Mouse (Mus musculus) spleen, postnatal 36 days (tissue): ENCODE measurements around the gene Pop5.
A peak's percentile ranks its signal among the peaks of the same experiment; 100 is the strongest.

Experiments
- DNase-seq, 2 experiments: peaks; one replicate each; pipeline ENCODE4 v3.0.0; 2022; ENCODE audit warnings: low spot score in 2 of 2, mixed read lengths in 1 of 2

Pop5 gene

DNA sequence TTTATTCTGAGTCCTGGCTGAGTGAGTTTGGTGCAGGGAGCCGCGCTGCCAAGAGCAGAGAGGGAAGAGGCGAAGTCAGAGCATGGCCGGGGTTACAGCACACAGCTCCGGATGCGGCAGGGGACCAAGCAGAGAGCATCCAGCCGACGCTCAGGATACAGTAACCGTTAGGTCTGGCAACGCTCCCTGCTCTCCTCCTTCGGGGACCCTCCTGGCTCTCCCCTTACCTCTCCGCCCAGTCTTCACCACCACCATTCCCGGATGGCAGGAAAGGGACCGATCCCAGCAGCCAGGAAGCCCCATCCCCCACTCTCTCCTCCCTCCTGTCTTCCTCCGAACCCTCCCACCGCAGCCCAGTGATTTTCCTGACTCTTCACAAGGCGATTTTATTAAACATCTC is 20.8 kb upstream of the Pop5 start:
- DNase-seq, result no peak

DNA sequence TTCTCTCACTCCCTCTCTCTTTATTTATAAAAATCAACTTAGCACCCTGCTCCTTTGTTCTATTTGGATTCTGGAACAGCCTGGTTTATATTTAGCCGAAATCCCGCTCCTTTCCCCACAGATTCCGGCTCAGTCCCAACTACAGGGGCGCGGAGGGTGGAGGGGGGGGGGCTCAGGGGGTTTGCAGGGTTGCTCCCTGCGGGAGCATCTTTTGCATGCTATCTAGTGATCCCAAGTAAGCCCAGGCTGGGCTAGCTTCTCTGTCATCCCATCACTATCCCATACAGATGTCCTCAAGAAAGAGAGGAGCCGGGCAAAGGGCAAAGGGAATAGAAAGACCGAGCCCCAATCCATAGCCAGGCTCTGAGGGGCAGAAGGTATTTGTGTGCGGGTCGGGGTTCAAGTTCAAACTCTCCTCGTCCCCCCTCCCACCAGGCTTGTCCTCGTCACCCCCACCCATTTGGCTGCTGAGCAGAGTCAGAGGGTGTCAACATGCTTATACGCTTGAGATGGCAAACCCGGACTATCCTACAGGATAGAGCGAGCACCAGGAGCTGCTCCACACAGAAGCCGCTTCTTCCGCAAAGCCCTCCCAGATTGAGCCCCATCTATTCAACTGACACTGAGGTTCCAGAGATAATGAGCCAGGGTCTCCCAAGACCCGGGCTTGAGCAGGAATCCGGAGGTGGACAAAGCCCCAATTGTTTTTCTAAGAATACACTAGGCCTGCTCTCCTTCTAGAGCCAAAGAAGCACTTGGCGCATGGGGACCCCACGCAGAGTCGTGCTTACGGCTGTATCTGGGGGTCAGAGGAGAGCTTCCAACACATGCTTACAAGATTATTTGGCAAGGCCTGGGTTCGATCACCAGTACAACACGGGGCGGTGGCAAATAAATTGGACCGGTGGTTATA is 20.1 kb upstream of the Pop5 start:
- DNase-seq, result no peak

DNA sequence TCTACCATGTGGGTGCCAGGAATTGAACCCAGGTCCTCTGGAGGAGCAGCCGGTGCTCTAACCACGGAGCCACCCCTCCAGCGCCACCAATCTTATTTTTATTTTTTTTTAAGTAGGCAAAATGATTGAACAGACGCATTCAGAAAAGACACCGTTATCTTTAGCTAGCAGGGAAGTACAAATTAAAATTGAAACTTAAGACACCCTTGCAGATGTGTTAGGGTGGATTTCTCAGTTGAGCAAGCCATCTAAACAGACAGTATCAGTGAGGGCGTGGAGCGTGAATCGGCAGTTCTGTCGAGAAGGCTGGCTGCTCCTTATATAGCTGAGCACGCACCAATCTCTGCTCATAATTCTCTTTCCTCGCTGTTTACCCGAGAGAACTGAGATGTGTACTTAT is 17.6 kb upstream of the Pop5 start:
- no peak for DNase-seq

DNA sequence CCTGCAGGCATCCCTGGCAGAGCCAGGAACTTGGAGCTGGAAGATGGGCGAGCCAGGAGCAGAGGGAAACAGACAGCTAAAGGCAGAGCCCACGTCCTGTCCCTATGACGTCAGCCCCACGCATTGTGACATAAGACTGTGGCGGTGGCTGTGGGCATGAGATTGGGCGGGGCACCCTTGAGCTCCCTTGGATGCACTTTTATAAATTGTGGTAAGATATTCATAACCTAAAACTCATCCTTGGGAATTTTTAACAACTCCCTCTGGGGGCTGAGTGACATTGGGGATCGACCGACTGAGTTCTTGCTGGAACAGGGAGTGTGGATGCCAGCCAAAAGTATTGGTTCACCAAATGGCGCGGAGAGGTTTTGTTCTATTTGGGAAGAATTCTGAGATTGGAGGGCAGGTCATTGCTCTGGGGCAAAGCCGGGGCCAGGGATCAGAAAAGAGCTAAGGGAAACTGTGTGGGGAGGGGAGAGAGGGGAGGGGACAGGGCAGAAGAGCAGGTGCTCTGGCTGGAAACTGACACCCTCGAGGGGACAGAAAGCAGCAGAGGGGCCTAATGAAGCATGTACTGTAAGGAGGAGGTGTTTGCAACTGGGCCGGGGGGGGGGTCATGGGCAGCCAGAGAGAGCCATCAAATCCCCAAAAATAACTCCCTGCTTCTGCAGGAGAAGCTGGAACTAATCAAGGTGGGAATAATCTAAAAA is 14.6 kb upstream of the Pop5 start:
- DNase-seq, result no peak

DNA sequence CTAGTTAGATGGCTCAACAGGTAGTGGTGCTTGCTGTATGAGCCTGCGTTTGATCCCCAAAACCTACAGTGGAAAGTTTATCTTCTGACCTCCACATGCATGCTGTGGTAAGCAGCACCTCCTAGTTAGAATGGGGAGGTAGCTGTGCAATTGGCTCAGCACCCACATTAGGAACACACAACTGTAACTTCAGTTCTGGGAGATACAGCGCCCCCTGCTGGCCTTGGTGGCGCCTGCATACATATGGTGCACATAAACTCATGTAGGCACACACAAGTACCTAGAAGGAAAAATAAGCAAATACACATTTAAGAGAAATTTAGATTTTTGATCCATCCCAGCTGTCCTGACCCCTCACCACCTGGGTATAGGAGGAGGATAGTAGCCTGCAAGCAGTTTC is 13.2 kb upstream of the Pop5 start:
- no peak for DNase-seq

DNA sequence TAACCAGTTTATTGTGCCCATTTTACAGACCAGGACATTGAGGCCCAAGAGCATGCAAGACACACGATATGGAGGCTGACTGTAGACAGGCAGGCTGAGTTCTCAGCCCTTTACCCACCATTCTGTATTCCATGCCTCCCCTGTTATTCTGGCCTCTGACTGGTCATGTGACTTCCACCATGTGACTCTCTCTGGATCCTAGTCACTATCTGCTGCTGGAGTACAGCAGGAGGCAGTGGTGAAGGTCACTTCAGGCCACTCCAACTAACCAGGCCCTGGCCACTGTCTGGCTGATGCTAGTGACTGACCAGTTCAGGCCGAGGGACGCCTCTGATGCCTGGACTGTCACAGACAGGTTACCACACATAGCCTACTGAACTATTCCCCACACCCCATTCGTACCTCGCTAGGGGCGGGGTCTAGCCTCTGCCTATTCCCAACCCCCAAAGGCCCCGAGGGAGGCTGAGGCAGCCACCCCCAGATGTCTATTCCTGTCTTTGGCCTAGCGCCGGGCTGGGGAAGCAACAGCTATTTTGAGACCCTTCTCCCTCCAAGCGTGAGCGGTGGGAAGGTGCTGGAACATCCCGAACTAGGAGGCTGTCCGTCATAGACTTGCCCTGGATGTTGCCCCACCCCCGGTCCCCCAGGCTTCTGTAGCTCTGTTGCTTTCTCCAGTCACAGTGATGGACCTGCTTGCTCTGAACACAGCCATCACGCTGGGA is 4.6 kb upstream of the Pop5 start:
- no peak for DNase-seq

DNA sequence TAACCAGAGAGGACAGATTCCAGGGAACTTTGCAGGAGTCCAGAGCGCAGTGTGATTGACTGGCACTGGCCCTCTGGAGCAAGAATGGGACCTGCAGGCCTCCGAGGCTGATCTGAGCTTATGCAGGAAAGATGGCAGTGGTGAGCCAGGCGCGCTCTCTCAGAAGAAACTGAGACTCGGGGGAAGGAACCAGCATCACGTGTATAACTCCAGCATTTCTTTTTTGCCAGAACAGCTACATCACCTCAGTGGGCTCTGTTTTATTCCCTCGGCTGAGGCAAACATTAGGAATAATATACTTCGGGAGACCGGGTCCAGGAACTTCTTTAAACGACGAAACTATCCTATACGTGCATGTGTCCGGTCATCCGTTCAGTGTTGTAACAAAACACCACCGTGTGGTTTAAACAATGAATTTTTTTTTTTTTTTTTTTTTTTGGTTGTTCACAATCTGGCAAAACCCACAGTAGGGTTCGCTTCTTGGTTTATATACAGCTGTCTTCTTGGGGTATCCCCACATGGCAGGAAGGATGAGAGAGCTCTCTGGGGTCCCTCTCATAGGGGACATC is 4.0 kb upstream of the Pop5 start:
- DNase-seq, result no peak

DNA sequence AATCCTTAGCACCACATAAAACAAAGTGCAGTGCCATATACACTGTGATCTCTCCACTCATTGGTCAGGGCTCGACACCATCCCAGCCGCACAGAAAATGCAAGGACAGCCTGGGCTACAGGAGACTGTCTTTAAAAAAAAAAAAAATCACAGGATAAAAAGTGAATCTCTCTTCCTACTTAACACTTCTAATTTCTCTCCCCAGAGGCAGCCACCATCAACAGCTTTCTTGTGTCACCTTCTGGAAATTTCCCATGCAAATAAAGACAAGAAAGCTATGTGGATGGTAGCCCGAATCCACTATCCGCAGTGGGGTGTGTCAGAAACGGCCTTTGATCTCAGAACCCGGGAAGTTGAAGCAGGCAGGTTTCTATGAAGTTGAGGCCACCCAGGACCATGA is 3.1 kb upstream of the Pop5 start:
- no peak for DNase-seq

DNA sequence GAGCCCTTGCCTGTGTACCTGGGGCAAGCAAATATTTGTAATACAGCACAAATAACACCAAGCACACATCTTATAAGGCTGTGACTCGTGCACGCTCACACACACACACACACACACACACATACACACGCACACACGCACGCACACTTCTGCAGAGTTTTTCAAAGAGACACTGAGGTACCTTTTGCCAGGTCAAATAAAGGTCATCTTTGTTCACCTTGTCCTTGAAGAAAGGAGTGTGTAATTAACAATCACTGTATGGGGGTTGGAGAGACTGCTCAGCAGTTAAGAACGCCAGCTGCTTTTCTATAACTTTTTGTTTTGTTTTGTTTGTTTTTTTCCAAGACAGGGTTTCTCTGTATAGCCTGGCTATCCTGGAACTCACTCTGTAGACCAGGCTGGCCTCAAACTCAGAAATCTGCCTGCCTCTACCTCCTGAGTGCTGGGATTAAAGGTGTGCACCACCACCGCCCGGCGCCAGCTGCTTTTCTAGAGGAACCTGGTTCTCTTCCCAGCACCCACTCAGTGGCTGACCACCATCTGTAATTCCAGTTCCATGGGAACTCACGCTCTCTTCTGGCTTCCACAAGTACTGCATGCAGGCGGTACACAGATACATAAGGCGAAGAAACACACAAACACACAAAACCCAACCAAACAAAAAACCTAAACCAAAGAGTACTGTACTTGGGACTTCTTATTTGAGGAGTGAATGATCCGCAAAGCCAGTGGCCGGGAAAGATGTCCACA is 2.4 kb upstream of the Pop5 start:
- no peak for DNase-seq

DNA sequence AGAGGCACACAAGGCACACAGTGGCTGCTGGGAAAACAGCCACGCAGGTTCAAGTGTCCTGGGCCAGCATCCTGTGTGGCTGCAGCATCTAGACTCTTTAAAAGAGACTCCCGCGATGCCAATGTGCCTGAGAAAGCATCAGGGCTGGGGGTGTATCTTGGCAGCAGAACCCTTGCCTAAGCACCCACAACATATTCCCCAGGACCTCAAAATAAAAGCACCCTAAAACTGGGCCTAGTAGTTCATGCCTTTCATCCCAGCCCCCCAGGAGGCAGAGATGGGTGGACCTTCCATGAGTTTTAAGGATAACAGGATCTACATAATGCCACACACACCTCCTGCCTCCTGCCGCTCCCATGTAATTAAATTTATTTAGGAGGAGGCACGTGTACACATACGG is 1.1 kb upstream of the Pop5 start:
- DNase-seq, result no peak

DNA sequence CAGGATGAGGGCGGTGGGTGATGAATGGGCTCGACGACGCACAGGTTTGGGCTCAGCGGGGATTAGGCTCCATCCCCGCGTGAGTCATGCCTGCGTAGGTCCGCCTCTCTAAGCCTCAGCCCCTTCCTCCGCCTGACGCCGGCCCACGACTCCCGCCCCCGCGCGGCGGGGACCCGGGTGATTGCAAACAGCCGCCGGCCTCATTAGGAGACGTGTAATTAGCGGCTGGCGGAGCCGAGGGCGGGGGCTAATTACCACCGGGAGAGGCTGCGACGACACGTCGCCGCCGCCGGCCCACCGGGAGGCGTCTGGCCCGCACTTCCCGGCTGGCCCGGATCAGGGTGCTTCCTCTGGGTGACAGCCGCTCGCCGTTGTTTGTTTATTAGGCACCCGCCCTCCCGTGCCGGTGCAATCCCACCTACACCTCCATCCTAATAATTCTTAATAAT is 289 bp upstream of the Pop5 start:
- peak; percentile 21 to 29 for DNase-seq

DNA sequence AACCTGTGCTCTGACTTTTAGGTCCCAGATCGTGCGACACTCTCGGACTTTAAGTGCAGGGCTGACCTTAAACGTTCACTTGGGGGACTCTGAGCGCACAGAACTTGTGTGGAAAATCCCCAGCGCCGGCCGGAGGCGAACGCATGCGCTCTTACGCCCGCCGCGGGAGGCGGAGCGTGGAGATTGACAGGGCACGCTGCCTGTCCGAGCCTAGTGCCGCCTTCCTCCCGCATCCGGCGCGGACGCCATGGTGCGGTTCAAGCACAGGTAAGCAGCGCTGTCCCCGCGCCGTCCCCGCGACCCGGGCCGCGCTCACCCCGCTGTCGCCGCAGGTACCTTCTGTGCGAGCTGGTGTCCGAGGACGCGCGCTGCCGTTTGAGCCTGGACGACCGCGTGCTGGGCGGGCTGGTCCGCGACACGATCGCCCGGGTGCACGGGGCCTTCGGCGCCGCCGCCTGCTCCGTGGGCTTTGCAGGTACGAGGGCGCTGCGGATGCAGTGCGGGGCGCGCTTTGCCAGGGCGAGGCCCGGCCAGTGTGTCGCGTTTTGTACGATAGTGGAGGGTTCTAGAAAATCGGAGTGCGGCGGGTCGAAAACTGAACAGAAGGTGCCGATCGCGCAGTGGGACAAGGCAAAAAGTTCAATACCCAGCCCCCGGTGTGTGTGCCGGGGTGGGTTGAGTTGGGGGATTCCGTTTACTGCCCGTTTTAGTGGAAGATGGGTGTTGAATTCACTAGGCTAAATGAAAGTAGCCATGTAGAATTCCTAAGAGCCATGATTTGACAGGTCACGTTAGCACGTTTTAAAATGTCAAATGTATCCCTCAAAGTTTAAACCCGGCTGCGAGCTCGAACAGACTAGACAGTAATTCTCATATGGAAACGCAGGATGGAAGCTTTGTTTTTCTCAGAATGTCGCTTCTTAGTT is 2.4 kb downstream of the Pop5 start:
- DNase-seq, result peak; percentile 94

DNA sequence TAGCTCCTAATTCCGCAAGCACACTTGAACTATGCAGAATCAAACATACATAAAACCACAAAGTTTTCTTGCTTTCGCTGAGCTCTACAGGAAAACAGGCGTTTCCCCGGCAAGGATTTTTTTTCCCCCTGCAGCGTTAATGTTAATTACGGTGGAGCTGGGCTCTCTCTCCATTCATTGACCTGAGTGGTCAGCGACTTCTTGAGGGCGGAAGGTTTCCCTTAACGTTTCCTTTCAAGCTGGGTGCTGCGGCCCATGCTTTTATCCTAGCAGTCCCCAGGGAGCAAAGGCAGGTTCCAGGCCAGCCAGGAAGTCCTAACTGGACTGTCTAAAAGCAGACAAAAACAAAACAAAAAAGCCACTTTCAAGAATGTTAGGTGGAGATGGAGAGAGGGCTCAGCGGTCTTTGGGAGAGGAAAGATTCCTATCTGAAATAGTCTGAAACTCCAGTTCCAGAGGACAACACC is 3.1 kb downstream of the Pop5 start:
- no peak for DNase-seq

DNA sequence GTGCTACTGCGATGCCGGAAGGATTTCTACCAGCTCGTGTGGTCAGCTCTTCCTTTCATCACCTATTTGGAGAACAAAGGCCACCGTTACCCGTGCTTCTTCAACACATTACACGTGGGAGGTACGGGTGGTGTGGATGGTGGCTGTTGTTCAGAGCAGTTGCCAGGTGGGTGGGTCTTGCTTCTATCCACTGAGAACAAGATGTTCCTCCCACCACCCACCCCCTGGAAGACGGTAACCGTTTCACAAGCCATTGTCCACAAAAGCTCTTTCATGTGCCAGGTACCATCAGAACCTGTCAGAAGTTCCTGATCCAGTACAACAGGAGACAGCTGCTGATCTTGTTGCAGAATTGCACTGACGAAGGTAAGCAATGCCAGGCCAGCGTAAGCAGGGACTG is 4.6 kb downstream of the Pop5 start:
- DNase-seq, result no peak

DNA sequence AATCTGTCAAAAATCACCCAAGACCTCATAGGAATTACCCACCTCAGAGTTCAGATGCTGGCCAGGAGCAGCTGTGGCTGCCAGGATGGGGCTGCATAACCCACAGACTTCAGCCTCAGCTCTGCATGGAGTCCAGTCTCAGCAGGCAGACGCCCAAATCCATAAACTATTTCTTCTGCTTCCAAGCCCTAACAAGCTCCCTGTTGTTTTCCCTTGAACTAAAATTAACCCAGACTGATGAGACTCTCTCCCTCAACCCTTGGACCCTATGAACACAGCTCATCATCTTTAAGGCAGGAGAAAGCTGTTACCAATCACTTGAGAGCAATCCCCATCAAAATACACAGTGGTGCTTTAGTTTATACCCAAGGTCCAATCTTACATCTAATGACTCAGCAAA is 19.8 kb downstream of the Pop5 start:
- no peak for DNase-seq

DNA sequence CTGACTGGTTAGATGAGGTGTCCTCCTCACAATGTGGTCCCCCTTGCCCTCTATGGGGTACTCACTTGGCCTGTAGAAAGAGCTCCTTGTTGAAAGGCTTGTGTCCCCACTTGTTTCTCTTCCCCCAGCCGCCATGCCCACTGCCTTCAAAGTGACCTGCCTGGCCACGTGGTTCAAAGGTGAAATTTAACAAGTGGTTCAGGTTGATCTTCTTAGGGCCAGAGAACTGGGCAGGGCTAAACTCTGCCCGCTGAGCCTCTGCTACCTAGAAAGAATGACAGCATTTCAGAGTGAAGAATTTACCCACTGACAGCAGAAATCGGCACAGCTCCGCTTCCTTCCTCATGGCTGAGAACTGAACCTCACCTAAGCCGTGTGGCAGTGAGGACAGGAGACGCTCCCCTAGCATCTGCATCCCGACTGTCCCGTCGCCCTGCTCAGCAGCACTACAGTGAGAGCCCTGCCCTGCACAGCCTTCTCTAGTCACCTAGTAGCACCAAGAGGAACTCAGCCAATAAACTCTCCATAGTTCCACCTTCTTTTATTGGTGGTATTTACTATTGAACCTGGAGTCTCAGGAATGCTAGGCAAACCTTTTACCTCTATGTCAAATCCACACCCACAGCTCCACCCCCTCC is 21.4 kb downstream of the Pop5 start:
- no peak for DNase-seq

DNA sequence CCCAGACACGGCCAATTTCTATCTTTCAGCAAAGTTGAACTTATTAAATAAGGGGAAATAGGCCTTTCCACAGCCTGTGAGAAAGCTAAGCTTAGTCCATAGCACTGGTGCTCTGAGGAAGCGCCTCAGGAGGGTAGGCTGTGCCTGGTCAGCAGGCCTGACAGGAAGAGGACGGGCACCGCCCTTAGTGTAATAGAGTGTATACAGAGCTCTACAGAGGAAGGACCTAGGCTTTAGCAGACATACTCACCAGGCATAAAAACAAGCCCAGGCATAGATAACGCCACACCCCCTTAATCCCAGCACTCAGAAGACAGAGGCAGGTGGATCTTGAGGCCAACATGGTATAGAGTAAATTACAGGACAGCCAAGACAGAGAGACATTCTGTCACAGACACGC is 24.7 kb downstream of the Pop5 start:
- DNase-seq, result no peak

DNA sequence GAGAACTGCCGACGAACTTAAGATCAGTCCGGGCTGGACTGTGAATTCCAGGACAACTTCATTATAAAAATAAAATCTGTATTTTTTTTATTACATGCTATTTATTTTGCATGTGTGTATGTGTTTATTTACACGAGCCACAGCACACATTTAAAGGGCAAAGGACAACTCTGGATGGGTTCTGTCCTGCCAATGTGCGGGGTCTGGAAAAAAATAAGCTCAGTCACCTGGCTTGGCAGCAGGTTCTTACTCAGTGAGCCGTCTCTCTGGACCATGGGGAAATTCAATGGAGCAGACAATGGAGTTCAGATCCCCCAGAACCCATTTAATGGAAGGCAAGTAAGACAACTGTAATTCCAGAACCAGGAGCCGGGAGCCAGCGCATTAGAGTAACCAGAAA is 25.5 kb downstream of the Pop5 start:
- no peak for DNase-seq

DNA sequence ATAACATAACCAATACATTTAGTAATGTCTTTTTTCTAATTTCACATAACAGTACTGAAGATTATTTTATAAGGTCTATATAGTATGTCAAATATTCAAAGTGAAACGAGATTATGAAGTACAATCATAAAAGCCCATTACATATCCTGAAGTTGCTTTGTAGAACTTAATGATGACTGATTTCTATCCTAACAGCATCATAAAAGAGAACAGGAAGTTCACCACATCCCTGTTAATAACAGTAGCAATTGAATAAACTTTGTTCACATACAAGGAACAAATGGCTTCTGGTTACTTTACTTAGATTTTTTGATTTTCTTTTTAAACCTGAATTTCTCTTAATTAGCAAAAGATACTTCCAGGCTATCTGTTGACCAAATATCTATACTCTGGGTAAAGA is 26.2 kb downstream of the Pop5 start:
- no peak for DNase-seq
